Mouse (Mus musculus) forebrain, embryonic 14.5 days (tissue): ENCODE data around the gene Calhm2. TPM values are rescaled to one million over a fixed set of nuclear protein-coding genes. Genes with fewer than 3 reads are reported as not detected.

Experiments
- ATAC-seq: fragments of 200-750 bp; cut with Nextera tagmentation; 2 replicates; pipeline ENCODE4 v1.8.0; 2017; ENCODE audit warnings: mild to moderate bottlenecking, moderate library complexity
- DNase-seq: peaks from one replicate; pipeline ENCODE4 v3.0.0-alpha.2; 2015; ENCODE audit warnings: low spot score
- H3K27ac ChIP-seq: fragments of 300-500 bp; sonication (generic); 2 replicates; pipeline ENCODE4 v1.5.1; 2014; ENCODE audit warnings: low read depth, mild to moderate bottlenecking, control low read depth, low read length, moderate library complexity
- H3K27me3 ChIP-seq: fragments of 300-500 bp; sonication (generic); replicated peaks from 2 replicates; pipeline ENCODE4 v1.6.1; 2014; ENCODE audit warnings: low read length, control low read depth, mixed read lengths; ENCODE audit not compliant: control insufficient read depth, insufficient read depth
- H3K36me3 ChIP-seq: fragments of 300-500 bp; sonication (generic); 2 replicates; pipeline ENCODE4 v1.6.1; 2014; ENCODE audit warnings: low read length, control low read depth; ENCODE audit not compliant: control insufficient read depth, insufficient read depth
- H3K4me1 ChIP-seq: fragments of 300-500 bp; sonication (generic); 2 replicates; pipeline ENCODE4 v1.6.1; 2014; ENCODE audit warnings: antibody characterized with exemption, low read length, control low read depth; ENCODE audit not compliant: control insufficient read depth, insufficient read depth
- H3K4me2 ChIP-seq: fragments of 300-500 bp; sonication (generic); 2 replicates; pipeline ENCODE4 v1.6.1; 2014; ENCODE audit warnings: mild to moderate bottlenecking, control low read depth, low read length
- H3K4me3 ChIP-seq: fragments of 300-500 bp; sonication (generic); 2 replicates; pipeline ENCODE4 v1.5.1; 2014; ENCODE audit warnings: low read depth, low read length, control low read depth
- H3K9ac ChIP-seq: fragments of 300-500 bp; sonication (generic); 2 replicates; pipeline ENCODE4 v1.6.1; 2014; ENCODE audit warnings: mild to moderate bottlenecking, low read length, control low read depth, moderate library complexity
- H3K9me3 ChIP-seq: fragments of 300-500 bp; sonication (generic); replicated peaks from 2 replicates; pipeline ENCODE4 v1.6.1; 2016; ENCODE audit warnings: low read length, control low read depth, mixed read lengths; ENCODE audit not compliant: control insufficient read depth
- WGBS: fragments of 180-500 bp; shearing (Covaris S2); extraction: QIAGEN DNeasy Blood & Tissue Kit; methylation state at CpG from one replicate; pipeline ENCODE4 v1.1.7; 2014; 5-methylcytosine and 5-hydroxymethylcytosine counted together
- polyA plus RNA-seq: library from polyadenylated mRNA; unstranded; fragments of >200 nt; fragmentation: Nextera tagmentation; extraction: Ambion mirVana; gene quantifications from 2 replicates; pipeline ENCODE4 v1.2.1, GENCODE M21; 2014

Gene Calhm2
- polyA plus RNA-seq, 1 experiment from 2014 or later: 0.69 TPM

GRCm38 (mm10) chr19:47065860-47066259, 72.2 kb downstream of the Calhm2 start:
- no peak for DNase-seq
- no peak overlapping the region for H3K4me2 ChIP-seq
- 93% methylated on average over 3 of the region's 3 CpGs for WGBS

GRCm38 (mm10) chr19:47057684-47058083, 80.4 kb downstream of the Calhm2 start:
- Histone ChIP-seq H3K36me3 (no peaks in the 10 kb centered on the region), H3K4me3 (no peak overlapping the region), H3K9me3 (no peaks in the 10 kb centered on the region), H3K9ac (no peak overlapping the region), H3K4me1 (no peaks in the 10 kb centered on the region), H3K27ac (no peak overlapping the region), H3K4me2 (no peak overlapping the region), H3K27me3 (no peaks in the 10 kb centered on the region)
- DNase-seq: no peak
- ATAC-seq: no peak
- WGBS: 68% methylated on average over 1 of the region's 1 CpGs

More at GRCm38 (mm10) chr19:47065860-47066259, 72.2 kb downstream of the Calhm2 start:
- Histone ChIP-seq H3K27ac (no peak overlapping the region), H3K9me3 (no peaks in the 10 kb centered on the region), H3K27me3 (no peaks in the 10 kb centered on the region; the same call in 1 of the 2 replicates), H3K4me3 (no peak overlapping the region), H3K4me1 (peaks cover 7% of the 10 kb centered on the region; the same call in 1 of the 2 replicates), H3K36me3 (peaks cover 3% of the 10 kb centered on the region), H3K9ac (no peak overlapping the region)
- ATAC-seq: no peak

Other genes with a start within 250 kb of the Calhm2 start
- gene Ina, start 123.6 kb downstream of the Calhm2 start, polyA plus RNA-seq: 253 and 297 TPM in 2 replicates
- 84.2 and 86.2 TPM in 2 replicates for gene Nt5c2, start 123.1 kb downstream of the Calhm2 start, polyA plus RNA-seq
- gene Pcgf6, start 87.4 kb downstream of the Calhm2 start, polyA plus RNA-seq: 20.4 and 23.0 TPM in 2 replicates
- 8.4 and 10.2 TPM in 2 replicates for gene Taf5, start 70.5 kb downstream of the Calhm2 start, polyA plus RNA-seq
- 1,398 and 1,484 TPM in 2 replicates for gene Usmg5, start 47.6 kb downstream of the Calhm2 start, polyA plus RNA-seq
- gene Pdcd11, start 47.5 kb downstream of the Calhm2 start, polyA plus RNA-seq: 5.7 and 7.4 TPM in 2 replicates
- gene Calhm1, start 6.0 kb upstream of the Calhm2 start, polyA plus RNA-seq: not detected in 2 replicates
- gene Calhm3, start 19.5 kb upstream of the Calhm2 start, polyA plus RNA-seq: not detected in 2 replicates
- 3.7 and 6.4 TPM in 2 replicates for gene Neurl1a, start 40.5 kb upstream of the Calhm2 start, polyA plus RNA-seq